Mouse (Mus musculus): ENCODE measurements around the gene Slf2. TPM values are rescaled to one million over a fixed set of nuclear protein-coding genes. Genes with fewer than 3 reads are reported as not detected.
A peak's percentile ranks its signal among the peaks of the same experiment; 100 is the strongest.

Slf2 gene
- polyA plus RNA-seq, 1 experiment: 18.5 TPM

GRCm38 (mm10) chr19:45012636-45013035 lies 81.7 kb downstream of the Slf2 start:
- no peak for DNase-seq (ENCODE audit: low spot score)

GRCm38 (mm10) chr19:45013581-45014225 lies 82.8 kb downstream of the Slf2 start:
- DNase-seq (ENCODE audit: low spot score): no peak

GRCm38 (mm10) chr19:45014335-45014971 lies 83.5 kb downstream of the Slf2 start, which contains the start of gene Lzts2:
TSS of gene Lzts2 (plus strand) at chr19:45014414.
- no peak for DNase-seq (ENCODE audit: low spot score)

- peak; percentile 66 for DNase-seq (ENCODE audit: low spot score)
Observed at GRCm38 (mm10) chr19:45014981-45015402, 84.0 kb downstream of the Slf2 start.

- peak; percentile 60 for DNase-seq (ENCODE audit: low spot score)
Observed at GRCm38 (mm10) chr19:45015518-45016281, 84.7 kb downstream of the Slf2 start.

- DNase-seq (ENCODE audit: low spot score): no peak
Observed at GRCm38 (mm10) chr19:45016341-45017215, 85.6 kb downstream of the Slf2 start.

DNA sequence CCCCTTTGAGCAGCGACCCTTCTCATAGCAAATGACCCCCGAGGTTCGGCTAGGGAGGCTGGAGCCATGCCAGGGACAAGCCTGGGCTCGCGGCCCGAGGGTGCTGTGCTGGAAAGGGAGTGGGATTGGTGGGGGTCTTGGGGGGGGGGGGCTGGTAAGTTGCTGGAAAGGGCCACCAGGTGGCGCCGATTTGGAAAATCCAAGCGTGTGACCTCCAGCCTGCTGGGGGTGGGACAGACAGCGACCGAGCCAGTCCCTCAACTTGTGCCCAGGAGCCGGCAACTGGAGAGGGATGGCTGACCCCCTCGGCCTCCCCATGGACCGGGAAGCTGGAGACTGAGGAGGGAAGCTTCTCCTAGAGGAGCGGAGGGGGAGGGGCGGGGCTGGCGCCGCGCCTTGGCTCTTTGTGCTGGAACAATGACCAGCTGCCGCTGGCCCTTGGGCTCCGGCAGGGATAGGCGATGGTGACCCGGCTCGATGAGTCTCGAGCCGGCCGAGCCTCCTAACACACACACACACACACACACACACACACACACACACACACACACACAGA lies 86.3 kb downstream of the Slf2 start:
- DNase-seq (ENCODE audit: low spot score): peak; percentile 69

DNA sequence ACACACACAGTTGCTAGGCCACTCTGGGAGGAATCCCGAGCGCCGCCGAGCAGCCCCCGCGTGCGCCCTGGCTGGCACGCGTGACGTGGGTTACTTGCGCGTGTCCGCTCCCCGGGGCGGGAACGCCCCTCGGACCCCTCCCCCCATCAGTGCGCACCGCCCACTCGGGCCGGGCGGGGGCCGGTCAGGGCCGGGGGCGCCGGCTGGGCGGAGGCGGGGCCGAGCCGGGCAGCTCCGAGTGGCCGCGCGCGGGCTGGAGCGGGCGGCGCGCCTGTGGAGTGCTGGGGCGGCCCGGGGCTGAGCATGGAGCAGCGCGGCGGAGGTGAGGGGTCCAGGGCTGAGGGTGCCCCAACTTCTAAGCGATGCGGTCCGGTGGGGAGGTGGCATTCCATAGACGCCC lies 87.0 kb downstream of the Slf2 start:
- peak; percentile 90 for DNase-seq (ENCODE audit: low spot score)

DNA sequence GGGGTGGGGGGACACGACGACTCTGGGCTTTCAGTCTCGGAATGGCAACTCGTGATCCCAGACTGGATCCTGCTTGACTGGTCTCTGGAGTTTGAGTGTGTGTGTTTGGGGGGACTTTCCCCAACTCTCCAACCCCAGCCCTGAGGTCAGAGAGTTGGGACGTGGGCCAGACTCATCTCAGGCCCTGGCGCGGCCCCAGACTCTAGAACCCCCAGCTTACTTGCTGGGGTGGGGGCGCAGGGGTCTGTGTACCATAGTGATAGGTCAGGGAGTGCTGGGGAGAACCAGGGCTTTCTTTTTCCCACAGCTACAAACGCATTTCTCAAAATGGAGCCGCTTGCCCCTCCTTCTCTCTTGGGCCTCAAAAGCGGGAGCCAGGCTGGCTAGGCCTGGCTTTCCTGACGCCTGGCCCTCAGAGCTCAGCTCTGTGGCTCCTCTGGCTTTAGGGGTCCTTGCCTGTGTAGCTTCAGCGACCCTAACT lies 87.4 kb downstream of the Slf2 start:
- no peak for DNase-seq (ENCODE audit: low spot score)

GRCm38 (mm10) chr19:45020348-45020747 lies 89.4 kb downstream of the Slf2 start:
- DNase-seq (ENCODE audit: low spot score): no peak

- no peak for DNase-seq (ENCODE audit: low spot score)
Observed at GRCm38 (mm10) chr19:45021362-45021761, 90.4 kb downstream of the Slf2 start.

DNA sequence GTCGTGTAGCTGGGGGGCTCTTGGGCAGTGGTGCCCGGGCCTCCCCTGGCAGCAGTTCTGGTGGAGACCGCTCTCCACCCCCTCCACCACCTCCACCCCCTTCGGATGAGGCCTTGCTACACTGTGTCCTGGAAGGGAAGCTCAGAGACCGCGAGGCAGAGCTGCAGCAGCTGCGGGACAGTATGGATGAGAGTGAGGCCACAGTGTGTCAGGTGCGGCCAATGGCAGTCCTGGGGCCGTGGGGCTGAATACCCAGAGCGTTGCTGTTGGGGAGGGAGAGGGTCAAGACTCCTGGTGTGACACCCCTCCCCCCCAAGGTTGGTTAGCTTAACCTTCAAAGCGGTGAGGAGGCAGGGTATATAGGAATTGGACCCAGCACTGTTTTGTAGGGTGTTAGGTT lies 93.0 kb downstream of the Slf2 start:
- no peak for DNase-seq (ENCODE audit: low spot score)

DNA sequence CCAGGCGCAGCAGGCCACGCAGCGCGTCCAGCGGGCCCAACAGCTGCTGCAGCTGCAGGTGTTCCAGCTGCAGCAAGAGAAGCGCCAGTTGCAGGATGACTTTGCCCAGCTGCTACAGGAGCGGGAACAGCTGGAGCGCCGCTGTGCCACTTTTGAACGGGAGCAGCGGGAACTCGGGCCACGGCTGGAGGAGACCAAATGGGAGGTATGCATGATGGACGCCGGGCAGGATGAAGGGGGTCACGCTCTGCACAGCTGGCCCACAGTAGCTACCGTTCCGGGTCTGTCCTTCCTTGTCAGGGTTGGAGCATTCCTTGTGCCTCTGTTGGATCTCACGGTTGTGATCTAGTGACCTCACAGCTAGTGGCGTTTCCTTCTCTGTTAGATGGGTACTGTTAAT lies 93.8 kb downstream of the Slf2 start:
- no peak for DNase-seq (ENCODE audit: low spot score)

DNA sequence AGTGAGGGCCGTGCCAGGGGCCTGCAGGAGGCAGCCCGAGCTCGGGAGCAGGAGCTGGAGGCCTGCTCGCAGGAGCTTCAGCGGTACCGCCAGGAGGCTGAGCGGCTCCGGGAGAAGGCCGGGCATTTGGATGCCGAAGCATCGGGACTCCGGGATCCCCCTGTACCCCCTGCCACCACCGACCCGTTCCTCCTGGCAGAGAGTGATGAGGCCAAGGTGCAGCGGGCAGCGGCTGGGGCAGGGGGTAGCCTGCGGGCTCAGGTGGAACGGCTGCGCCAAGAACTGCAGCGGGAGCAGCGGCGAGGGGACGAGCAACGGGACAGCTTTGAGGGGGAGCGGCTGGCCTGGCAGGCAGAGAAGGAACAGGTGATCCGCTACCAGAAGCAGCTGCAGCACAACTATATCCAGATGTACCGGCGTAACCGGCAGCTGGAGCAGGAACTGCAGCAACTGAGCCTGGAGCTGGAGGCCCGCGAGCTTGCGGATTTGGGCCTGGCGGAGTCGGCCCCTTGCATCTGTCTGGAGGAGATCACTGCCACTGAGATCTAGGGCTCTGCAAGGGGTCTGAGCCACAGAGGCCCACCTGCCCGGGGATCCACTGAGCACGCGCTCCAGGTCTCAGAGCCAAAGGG lies 95.1 kb downstream of the Slf2 start:
- no peak for DNase-seq (ENCODE audit: low spot score)

GRCm38 (mm10) chr19:45026958-45027670 lies 96.2 kb downstream of the Slf2 start:
- DNase-seq (ENCODE audit: low spot score): no peak

DNA sequence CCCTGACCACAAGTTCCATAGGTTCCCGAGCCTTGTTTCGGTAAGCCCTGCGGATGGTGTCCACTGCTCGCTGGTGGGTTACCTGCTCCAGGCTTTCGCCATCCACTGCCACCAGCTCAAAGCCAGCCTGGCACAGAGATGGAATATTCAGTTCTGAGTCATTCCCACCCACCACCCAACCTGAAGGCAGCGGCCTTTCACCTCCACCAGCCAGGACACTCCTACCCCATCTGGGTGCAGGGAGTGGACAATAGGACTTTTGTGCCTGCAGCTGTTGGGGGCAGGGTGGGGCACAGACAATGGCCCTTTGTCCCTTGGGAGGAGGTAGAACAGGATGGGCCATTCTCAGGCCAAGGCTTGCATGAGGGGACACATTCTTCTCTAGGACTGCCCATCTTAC lies 96.9 kb downstream of the Slf2 start:
- no peak for DNase-seq (ENCODE audit: low spot score)

DNA sequence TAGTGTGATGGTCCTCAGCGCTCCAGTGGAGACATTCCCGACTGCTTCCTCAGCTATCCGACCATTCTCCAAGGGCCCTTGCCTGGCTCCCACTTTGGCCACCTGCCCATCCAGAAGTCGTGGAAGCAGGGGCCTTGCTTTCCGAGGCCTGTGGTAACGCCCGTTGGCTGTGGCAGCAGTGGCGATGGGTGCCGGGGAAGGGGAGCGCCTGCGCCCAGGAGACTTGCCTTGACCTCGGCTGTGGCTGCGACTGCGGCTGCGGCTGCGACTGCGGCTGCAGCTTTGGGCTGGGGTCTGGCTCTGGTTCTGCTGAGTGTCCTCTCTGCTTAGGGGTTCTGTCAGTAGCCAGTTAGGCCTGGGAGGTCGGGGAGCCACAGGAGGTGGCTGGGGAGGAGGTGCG lies 97.8 kb downstream of the Slf2 start:
- no peak for DNase-seq (ENCODE audit: low spot score)

GRCm38 (mm10) chr19:45029571-45029970 lies 98.6 kb downstream of the Slf2 start:
- no peak for DNase-seq (ENCODE audit: low spot score)

GRCm38 (mm10) chr19:45030111-45030510 lies 99.2 kb downstream of the Slf2 start:
- DNase-seq (ENCODE audit: low spot score): no peak
